Mouse (Mus musculus): ENCODE measurements around the gene C130050O18Rik.

- TF ChIP-seq CTCF (IDR thresholded peaks at IDR 0.05; ENCODE audit: low read depth) (no peak), EP300 (IDR thresholded peaks at IDR 0.05; ENCODE audit: low read depth) (no peak)
Measured at GRCm38 (mm10) chr5:139378986-139379629, 26.0 kb upstream of the C130050O18Rik start.

Data from liver, embryonic 14.5 days (tissue).